ENCODE assay signal across 10 mouse cellular contexts in the genomic region with DNA sequence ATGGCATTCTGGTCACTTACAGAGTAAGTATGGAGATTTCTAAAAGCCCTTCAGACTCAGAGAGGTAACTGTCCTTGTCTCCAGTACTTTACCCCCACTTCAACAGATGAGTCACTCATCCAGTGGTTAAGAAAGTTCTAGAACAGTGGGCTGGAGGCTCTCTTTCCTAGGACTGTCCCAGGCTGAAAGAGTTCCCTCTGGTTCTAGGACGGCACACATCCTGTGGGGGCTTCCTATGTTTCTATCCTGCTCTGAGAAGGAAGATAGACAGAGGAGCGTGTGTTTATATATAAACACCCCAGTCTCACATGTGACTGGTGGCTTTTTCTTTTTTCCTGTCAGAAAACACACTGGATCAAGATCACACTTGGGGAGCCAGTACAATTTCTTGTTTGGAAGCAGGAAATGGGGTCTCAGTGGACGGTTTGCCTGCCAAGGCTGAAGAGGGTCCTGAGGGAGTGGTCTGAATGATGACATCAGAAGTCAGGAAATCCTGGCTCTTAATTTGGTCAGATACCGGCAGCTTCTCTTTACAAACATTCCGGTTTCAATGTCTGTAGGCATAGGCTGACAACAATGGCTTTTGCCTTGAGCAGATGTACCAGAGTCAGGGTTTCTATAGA. TPM values are rescaled to one million over a fixed set of nuclear protein-coding genes. Genes with fewer than 3 reads are reported as not detected.
DNase-seq lines count a peak whose midpoint lies in the region; ATAC-seq and TF ChIP-seq lines count a peak whose summit lies in the region.
"Had no signal": no experiment of that assay in that cellular context is flagged by ENCODE, and none has a peak within 500 bp of the region (broad histone marks: within the 10 kb centered on the region; RNA-seq: fewer than 3 reads in every experiment).

No protein-coding gene starts in this region.

- H3K36me3 ChIP-seq in forebrain, embryonic 10.5 days (replicated peaks): no peaks in the 10 kb centered on the region
- H3K36me3 ChIP-seq in forebrain, embryonic 16.5 days (ENCODE audit: control insufficient read depth, insufficient read depth): no peaks in the 10 kb centered on the region
- no peaks in the 10 kb centered on the region for H3K36me3 ChIP-seq in lung, embryonic 14.5 days (ENCODE audit: insufficient read depth)
- H3K36me3 ChIP-seq in heart, embryonic 16.5 days (ENCODE audit: control insufficient read depth, insufficient read depth): no peaks in the 10 kb centered on the region

- peaks cover 3% of the 10 kb centered on the region; the same call in 1 of the 2 replicates for H3K27me3 ChIP-seq in forebrain, embryonic 10.5 days (ENCODE audit: poor library complexity, severe bottlenecking)
- no peaks in the 10 kb centered on the region for H3K27me3 ChIP-seq in forebrain, embryonic 16.5 days (replicated peaks; ENCODE audit: control insufficient read depth, insufficient read depth, low read length)
- no peaks in the 10 kb centered on the region; the same call in 1 of the 2 replicates for H3K27me3 ChIP-seq in lung, embryonic 14.5 days (ENCODE audit: insufficient read depth, low read length)
- H3K27me3 ChIP-seq in heart, embryonic 16.5 days (ENCODE audit: control insufficient read depth, insufficient read depth, low read length): no peaks in the 10 kb centered on the region
- H3K27me3 ChIP-seq: forebrain, embryonic 13.5 days had no signal

- H3K4me1 ChIP-seq in forebrain, embryonic 10.5 days: peaks cover 26% of the 10 kb centered on the region
- H3K4me1 ChIP-seq in forebrain, embryonic 16.5 days (replicated peaks; ENCODE audit: control insufficient read depth, insufficient read depth, low read length): peaks cover 12% of the 10 kb centered on the region
- peaks cover 10% of the 10 kb centered on the region; the same call in 1 of the 2 replicates for H3K4me1 ChIP-seq in lung, embryonic 14.5 days (ENCODE audit: insufficient read depth)
- 0 out of 2 replicates have a peak, but pooled peaks cover 5% of the 10 kb centered on the region for H3K4me1 ChIP-seq in heart, embryonic 16.5 days (ENCODE audit: control insufficient read depth, insufficient read depth, low read length)

- no peak overlapping the region for H3K4me2 ChIP-seq in forebrain, embryonic 16.5 days (ENCODE audit: low read length)
- no peak overlapping the region for H3K4me2 ChIP-seq in lung, embryonic 14.5 days
- H3K4me2 ChIP-seq in heart, embryonic 16.5 days (ENCODE audit: low read depth, low read length): no peak overlapping the region
- H3K4me2 ChIP-seq: forebrain, embryonic 13.5 days had no signal

- DNase-seq in forebrain, embryonic 10.5 days (ENCODE audit: extremely low spot score, low spot score): no peak
- DNase-seq in lung, embryonic 14.5 days: peak; percentile 79
- DNase-seq in lung, postnatal 14 days: no peak
- DNase-seq in adrenal gland, adult 18-20 months (ENCODE audit: low spot score in 2 of 2): no peak
- DNase-seq in left cerebral cortex, adult 11 months (ENCODE audit: low spot score): no peak
- DNase-seq: gastrocnemius, postnatal 25 days had no signal

- H3K9ac ChIP-seq in forebrain, embryonic 16.5 days (replicated peaks; ENCODE audit: low read depth, low read length): no peak overlapping the region
- H3K9ac ChIP-seq in lung, embryonic 14.5 days: no peak overlapping the region
- H3K9ac ChIP-seq in heart, embryonic 16.5 days (ENCODE audit: low read length): no peak overlapping the region
- H3K9ac ChIP-seq: forebrain, embryonic 13.5 days had no signal

- no peak for TF ChIP-seq CTCF in lung, embryonic 14.5 days (IDR thresholded peaks at IDR 0.05; ENCODE audit: low read depth)

- no peak for ATAC-seq in forebrain, embryonic 16.5 days
- ATAC-seq in lung, embryonic 14.5 days (ENCODE audit: insufficient read depth): peak; percentile 77
- ATAC-seq in heart, embryonic 16.5 days (replicated peaks; ENCODE audit: extremely low read depth, insufficient read depth, low FRiP score): peak; percentile 76
- ATAC-seq in megakaryocyte progenitor cell, adult 5-6 weeks (replicated peaks; ENCODE audit: poor library complexity): peak; percentile 37
- ATAC-seq: forebrain, embryonic 13.5 days had no signal

- H3K27ac ChIP-seq in forebrain, embryonic 10.5 days: peak overlapping the region; percentile 54; the same call in 1 of the 2 replicates
- no peak overlapping the region for H3K27ac ChIP-seq in forebrain, embryonic 16.5 days (ENCODE audit: low read length)
- H3K27ac ChIP-seq in lung, embryonic 14.5 days (ENCODE audit: low read depth): peak overlapping the region; percentile 39
- H3K27ac ChIP-seq in heart, embryonic 16.5 days (ENCODE audit: low read length): peak overlapping the region; percentile 82
- H3K27ac ChIP-seq: forebrain, embryonic 13.5 days had no signal

- no peaks in the 10 kb centered on the region for H3K9me3 ChIP-seq in forebrain, embryonic 10.5 days
- no peaks in the 10 kb centered on the region for H3K9me3 ChIP-seq in forebrain, embryonic 16.5 days (ENCODE audit: control insufficient read depth, low read length)
- H3K9me3 ChIP-seq in lung, embryonic 14.5 days (ENCODE audit: low read depth, low read length): no peaks in the 10 kb centered on the region
- no peaks in the 10 kb centered on the region for H3K9me3 ChIP-seq in heart, embryonic 16.5 days (replicated peaks; ENCODE audit: control insufficient read depth, low read length)
- H3K9me3 ChIP-seq: forebrain, embryonic 13.5 days had no signal

- no peak overlapping the region for H3K4me3 ChIP-seq in forebrain, embryonic 10.5 days
- no peak overlapping the region for H3K4me3 ChIP-seq in forebrain, embryonic 16.5 days (replicated peaks; ENCODE audit: low read length)
- no peak overlapping the region for H3K4me3 ChIP-seq in lung, embryonic 14.5 days (ENCODE audit: low read depth, low read length)
- H3K4me3 ChIP-seq in heart, embryonic 16.5 days (ENCODE audit: low read length): no peak overlapping the region
- H3K4me3 ChIP-seq: forebrain, embryonic 13.5 days had no signal

- 71% methylated on average over 5 of the region's 5 CpGs for WGBS in forebrain, embryonic 10.5 days
- WGBS in forebrain, embryonic 16.5 days: 72% methylated on average over 5 of the region's 5 CpGs
- WGBS in lung, embryonic 14.5 days: 25% methylated on average over 5 of the region's 5 CpGs
- WGBS in heart, embryonic 16.5 days: 54% methylated on average over 5 of the region's 5 CpGs

RNA-seq across cellular contexts. Expression of a gene that starts 34.0 kb away (rescaled TPM):
- 45.7 and 47.9 TPM in 2 replicates for polyA plus RNA-seq in forebrain, embryonic 10.5 days (2016; fragmentation: Nextera tagmentation; extraction: Ambion mirVana)
- 21.6 and 23.7 TPM in 2 replicates for polyA plus RNA-seq in forebrain, embryonic 16.5 days (2015; fragmentation: Nextera tagmentation; extraction: Ambion mirVana)
- polyA plus RNA-seq in lung, embryonic 14.5 days (2014; fragmentation: Nextera tagmentation; extraction: Ambion mirVana): 97.3 and 97.5 TPM in 2 replicates
- polyA plus RNA-seq in heart, embryonic 16.5 days (2015; fragmentation: Nextera tagmentation; extraction: Ambion mirVana): 46.2 and 49.6 TPM in 2 replicates
- total RNA-seq in megakaryocyte progenitor cell, adult 5-6 weeks (2015): 41.8 and 50.9 TPM in 2 replicates
- total RNA-seq in megakaryocyte progenitor cell, adult 5-6 weeks (2017): 34.7 and 45.8 TPM in 2 replicates
- total RNA-seq in adrenal gland, adult 18-20 months (2021): 100 to 1,000 TPM; 104 to 133 TPM
